Mouse (Mus musculus): Measurements from ENCODE around the gene Tcf20. TPM values are rescaled to one million over a fixed set of nuclear protein-coding genes. Genes with fewer than 3 reads are reported as not detected.
A peak's percentile ranks its signal among the peaks of the same experiment; 100 is the strongest.

Tcf20 gene
- polyA plus RNA-seq, 1 experiment from 2014 or later: 7.5 TPM

- DNase-seq (ENCODE audit: low spot score): no peak
- peak overlapping the region; percentile 78; the same call in 1 of the 2 replicates for H3K27ac ChIP-seq (replicated peaks)
- H3K36me3 ChIP-seq: peaks cover 59% of the 10 kb centered on the region
- no peaks in the 10 kb centered on the region for H3K27me3 ChIP-seq (ENCODE audit: low read depth, poor library complexity, severe bottlenecking)
- WGBS: 93% methylated on average over 2 of the region's 2 CpGs
- peaks cover 38% of the 10 kb centered on the region for H3K4me1 ChIP-seq
- H3K9me3 ChIP-seq (replicated peaks): no peaks in the 10 kb centered on the region
- H3K4me3 ChIP-seq: no peak overlapping the region
Measured at GRCm38 (mm10) chr15:82856065-82856464, 131.6 kb downstream of the Tcf20 start.

GRCm38 (mm10) chr15:82839146-82839545 is 148.5 kb downstream of the Tcf20 start:
- H3K4me3 ChIP-seq: no peak overlapping the region
- DNase-seq (ENCODE audit: low spot score): no peak
- no peaks in the 10 kb centered on the region for H3K9me3 ChIP-seq (replicated peaks)
- H3K27ac ChIP-seq (replicated peaks): no peak overlapping the region
- H3K36me3 ChIP-seq: peaks cover 23% of the 10 kb centered on the region
- H3K4me1 ChIP-seq: no peaks in the 10 kb centered on the region
- 90% methylated on average over 3 of the region's 3 CpGs for WGBS
- H3K27me3 ChIP-seq (ENCODE audit: low read depth, poor library complexity, severe bottlenecking): no peaks in the 10 kb centered on the region

DNA sequence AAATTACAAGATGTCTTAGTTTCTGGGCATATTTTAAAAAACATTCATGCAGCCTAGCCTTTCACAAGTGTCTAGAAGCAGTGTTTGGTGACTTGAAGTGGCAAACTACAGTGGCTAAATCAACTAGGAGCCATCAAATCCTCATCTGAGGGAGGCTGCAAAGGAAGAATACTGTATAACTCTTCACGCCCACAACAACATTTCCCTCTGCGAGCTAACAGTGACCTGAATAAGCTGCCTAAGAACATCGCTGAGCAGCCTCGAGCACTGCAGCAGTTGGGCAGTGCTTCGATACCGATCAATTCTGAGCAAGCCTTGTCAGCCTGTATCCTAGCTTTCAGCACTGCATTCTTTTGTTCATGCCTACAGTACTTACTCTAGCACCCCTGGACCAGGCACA is 157.8 kb downstream of the Tcf20 start:
- H3K27ac ChIP-seq (replicated peaks): no peak overlapping the region
- no peaks in the 10 kb centered on the region for H3K4me1 ChIP-seq
- no peak for DNase-seq (ENCODE audit: low spot score)

DNA sequence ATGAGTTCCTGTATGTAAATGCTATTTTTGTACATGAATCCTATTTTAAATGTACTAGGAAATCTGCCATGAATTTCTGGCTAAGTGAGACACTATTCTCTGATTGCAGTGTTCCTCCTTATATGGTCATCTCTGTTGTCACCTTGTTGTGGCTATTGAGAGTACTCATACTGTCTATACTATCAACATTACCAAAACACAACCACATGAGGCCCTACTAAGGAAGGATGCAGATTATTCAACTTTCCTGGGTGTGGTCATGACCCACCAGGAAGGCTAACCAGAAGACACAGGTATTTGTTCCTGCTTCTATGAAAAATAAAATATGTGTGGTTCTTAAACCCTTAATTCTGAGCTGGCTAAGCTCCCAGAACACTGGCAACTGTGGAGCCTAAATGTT is 161.8 kb downstream of the Tcf20 start:
- no peak for DNase-seq (ENCODE audit: low spot score)
- H3K4me3 ChIP-seq: no peak overlapping the region
- H3K4me1 ChIP-seq: no peaks in the 10 kb centered on the region
- no peaks in the 10 kb centered on the region for H3K9me3 ChIP-seq (replicated peaks)
- H3K27ac ChIP-seq (replicated peaks): no peak overlapping the region
- no peaks in the 10 kb centered on the region for H3K27me3 ChIP-seq (ENCODE audit: low read depth, poor library complexity, severe bottlenecking)
- H3K36me3 ChIP-seq: peaks cover 58% of the 10 kb centered on the region

More for the DNA sequence above, 157.8 kb downstream of the Tcf20 start:
- Histone ChIP-seq H3K36me3 (peaks cover 25% of the 10 kb centered on the region), H3K27me3 (ENCODE audit: low read depth, poor library complexity, severe bottlenecking) (no peaks in the 10 kb centered on the region), H3K4me3 (no peak overlapping the region), H3K9me3 (replicated peaks) (no peaks in the 10 kb centered on the region)
- 93% methylated on average over 6 of the region's 6 CpGs for WGBS

- H3K4me3 ChIP-seq: no peak overlapping the region
- H3K36me3 ChIP-seq: peaks cover 66% of the 10 kb centered on the region
- H3K27ac ChIP-seq (replicated peaks): no peak overlapping the region
- 91% methylated on average over 3 of the region's 4 CpGs for WGBS
- DNase-seq (ENCODE audit: low spot score): no peak
- H3K4me1 ChIP-seq: no peaks in the 10 kb centered on the region
- no peaks in the 10 kb centered on the region for H3K27me3 ChIP-seq (ENCODE audit: low read depth, poor library complexity, severe bottlenecking)
- H3K9me3 ChIP-seq (replicated peaks): no peaks in the 10 kb centered on the region
Measured at GRCm38 (mm10) chr15:82822347-82822746, 165.3 kb downstream of the Tcf20 start.

DNA sequence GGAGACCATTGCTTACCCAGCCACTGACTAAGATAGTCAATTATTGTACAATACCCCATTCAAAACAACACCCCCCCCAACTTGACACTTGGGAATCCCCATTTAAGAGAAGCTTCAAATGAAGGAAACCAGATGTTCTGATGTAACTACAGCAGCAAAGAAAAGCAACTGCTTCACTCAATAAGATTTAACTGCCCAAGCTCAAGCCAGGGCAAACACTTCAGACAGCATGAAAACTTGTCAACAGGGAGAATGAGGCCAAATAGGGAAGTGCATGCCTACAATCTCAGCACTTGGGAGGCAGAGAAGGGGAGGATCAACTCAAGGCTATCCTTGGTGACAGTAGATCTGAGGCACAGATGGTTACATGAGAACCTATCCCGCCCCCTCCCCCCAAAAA is 166.0 kb downstream of the Tcf20 start:
- WGBS: 86% methylated on average over 1 of the region's 1 CpGs
- Histone ChIP-seq H3K4me3 (no peak overlapping the region), H3K36me3 (peaks cover 64% of the 10 kb centered on the region), H3K27ac (replicated peaks) (no peak overlapping the region), H3K4me1 (no peaks in the 10 kb centered on the region), H3K27me3 (ENCODE audit: low read depth, poor library complexity, severe bottlenecking) (no peaks in the 10 kb centered on the region), H3K9me3 (replicated peaks) (no peaks in the 10 kb centered on the region)
- no peak for DNase-seq (ENCODE audit: low spot score)

GRCm38 (mm10) chr15:82815296-82815695 is 172.4 kb downstream of the Tcf20 start:
- Histone ChIP-seq H3K4me3 (no peak overlapping the region), H3K36me3 (peaks cover 61% of the 10 kb centered on the region), H3K27ac (replicated peaks) (no peak overlapping the region), H3K9me3 (replicated peaks) (no peaks in the 10 kb centered on the region), H3K27me3 (ENCODE audit: low read depth, poor library complexity, severe bottlenecking) (no peaks in the 10 kb centered on the region), H3K4me1 (no peaks in the 10 kb centered on the region)
- no peak for DNase-seq (ENCODE audit: low spot score)
- 85% methylated on average over 4 of the region's 4 CpGs for WGBS

DNA sequence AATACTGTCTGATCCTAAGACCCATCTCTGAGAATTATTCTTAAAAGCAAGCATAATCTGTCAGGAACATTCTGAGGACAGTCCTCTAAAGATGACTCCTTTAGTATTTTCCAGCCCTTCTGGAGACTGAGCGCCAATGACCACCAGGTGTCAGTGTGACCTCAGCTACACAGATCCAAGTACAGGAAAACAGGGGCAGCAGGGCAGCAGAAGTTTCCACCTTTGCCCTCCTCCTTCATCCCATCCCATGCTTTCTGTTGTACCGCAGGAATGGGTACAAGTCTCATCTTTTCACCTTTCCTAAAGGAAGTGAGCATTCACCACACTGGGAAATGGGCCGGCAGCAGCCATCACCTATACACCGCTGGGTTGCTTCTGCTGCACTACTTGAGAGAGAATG is 172.9 kb downstream of the Tcf20 start:
- peaks cover 3% of the 10 kb centered on the region for H3K4me1 ChIP-seq
- H3K27ac ChIP-seq (replicated peaks): no peak overlapping the region
- no peaks in the 10 kb centered on the region for H3K27me3 ChIP-seq (ENCODE audit: low read depth, poor library complexity, severe bottlenecking)
- WGBS: 63% methylated on average over 4 of the region's 4 CpGs
- peak; percentile 65 for DNase-seq (ENCODE audit: low spot score)
- H3K36me3 ChIP-seq: peaks cover 64% of the 10 kb centered on the region
- no peaks in the 10 kb centered on the region for H3K9me3 ChIP-seq (replicated peaks)
- no peak overlapping the region for H3K4me3 ChIP-seq

DNA sequence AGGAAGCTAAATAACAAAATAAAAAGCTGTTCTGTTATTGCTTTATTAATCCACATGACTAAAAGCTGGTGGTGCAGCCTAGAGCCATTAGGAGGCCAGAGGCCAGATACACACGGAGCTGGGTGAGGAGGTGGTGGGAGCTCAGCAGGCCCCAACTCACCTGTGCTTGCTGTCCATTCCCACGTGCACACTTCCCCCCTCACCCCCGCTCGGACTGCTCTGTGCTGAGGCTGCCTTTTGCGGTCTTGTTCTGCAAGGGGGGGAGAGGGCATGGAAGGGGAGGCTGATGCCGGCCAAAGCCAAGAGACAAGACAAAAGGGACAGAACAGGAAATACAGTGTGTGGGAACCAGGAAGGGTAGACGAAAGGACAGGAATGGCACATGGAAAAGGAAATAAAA is 173.4 kb downstream of the Tcf20 start:
- H3K36me3 ChIP-seq: peaks cover 69% of the 10 kb centered on the region
- 91% methylated on average over 7 of the region's 7 CpGs for WGBS
- peaks cover 7% of the 10 kb centered on the region for H3K4me1 ChIP-seq
- no peak overlapping the region for H3K27ac ChIP-seq (replicated peaks)
- DNase-seq (ENCODE audit: low spot score): no peak
- H3K27me3 ChIP-seq (ENCODE audit: low read depth, poor library complexity, severe bottlenecking): no peaks in the 10 kb centered on the region
- H3K4me3 ChIP-seq: no peak overlapping the region
- no peaks in the 10 kb centered on the region for H3K9me3 ChIP-seq (replicated peaks)

DNA sequence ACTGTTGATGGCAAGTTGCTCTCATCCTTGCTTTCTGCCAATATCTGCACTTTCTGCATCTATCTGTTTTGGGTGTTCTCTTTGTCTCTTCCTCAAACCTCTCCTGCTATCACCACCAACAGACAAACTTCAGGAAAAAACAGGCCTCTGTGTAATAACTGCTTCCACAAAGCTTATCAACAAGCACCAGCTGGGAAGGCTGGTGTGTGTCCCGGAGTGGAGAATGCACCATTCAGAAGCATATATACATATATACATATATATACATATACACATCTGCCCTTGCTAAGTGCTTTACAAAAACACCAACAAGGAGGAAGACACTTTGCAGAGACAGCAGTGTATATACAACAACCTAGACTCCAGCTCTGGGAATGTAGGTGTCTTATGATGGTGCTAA is 177.1 kb downstream of the Tcf20 start:
- Histone ChIP-seq H3K4me1 (peaks cover 7% of the 10 kb centered on the region), H3K9me3 (replicated peaks) (no peaks in the 10 kb centered on the region), H3K27ac (replicated peaks) (no peak overlapping the region), H3K27me3 (ENCODE audit: low read depth, poor library complexity, severe bottlenecking) (no peaks in the 10 kb centered on the region), H3K36me3 (peaks cover 48% of the 10 kb centered on the region), H3K4me3 (no peak overlapping the region)
- WGBS: 92% methylated on average over 1 of the region's 1 CpGs
- DNase-seq (ENCODE audit: low spot score): no peak

DNA sequence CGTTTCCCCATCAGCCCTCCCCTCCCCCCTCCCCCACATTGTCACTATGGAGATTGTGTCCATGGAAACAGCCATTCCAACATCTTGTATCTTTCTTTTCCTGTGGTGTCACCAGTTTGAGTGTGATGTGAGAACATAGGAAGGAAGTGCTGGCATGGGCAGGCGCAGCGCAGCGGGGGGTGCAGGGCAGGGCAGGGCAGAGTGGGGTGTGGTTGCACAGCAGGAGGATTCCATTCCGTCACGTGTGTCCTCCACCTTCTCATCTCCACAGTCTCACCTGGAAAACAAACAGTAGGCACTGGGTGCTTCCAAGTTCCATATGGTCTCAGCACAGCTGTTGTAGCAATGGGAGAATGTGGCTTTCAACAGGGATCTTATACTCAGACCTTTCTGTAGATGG is 178.2 kb downstream of the Tcf20 start:
- Histone ChIP-seq H3K9me3 (replicated peaks) (no peaks in the 10 kb centered on the region), H3K27me3 (ENCODE audit: low read depth, poor library complexity, severe bottlenecking) (no peaks in the 10 kb centered on the region), H3K27ac (replicated peaks) (no peak overlapping the region), H3K4me1 (peaks cover 7% of the 10 kb centered on the region), H3K4me3 (no peak overlapping the region), H3K36me3 (peaks cover 41% of the 10 kb centered on the region)
- WGBS: 85% methylated on average over 6 of the region's 6 CpGs
- DNase-seq (ENCODE audit: low spot score): no peak

GRCm38 (mm10) chr15:82806969-82807763 is 180.5 kb downstream of the Tcf20 start:
- no peaks in the 10 kb centered on the region for H3K9me3 ChIP-seq (replicated peaks)
- H3K36me3 ChIP-seq: peaks cover 24% of the 10 kb centered on the region
- no peaks in the 10 kb centered on the region for H3K27me3 ChIP-seq (ENCODE audit: low read depth, poor library complexity, severe bottlenecking)
- no peak overlapping the region for H3K4me3 ChIP-seq
- no peak for DNase-seq (ENCODE audit: low spot score)
- 84% methylated on average over 5 of the region's 5 CpGs for WGBS
- H3K27ac ChIP-seq (replicated peaks): no peak overlapping the region
- H3K4me1 ChIP-seq: peaks cover 9% of the 10 kb centered on the region

- Histone ChIP-seq H3K27ac (replicated peaks) (no peak overlapping the region), H3K4me3 (no peak overlapping the region), H3K4me1 (peaks cover 8% of the 10 kb centered on the region), H3K27me3 (ENCODE audit: low read depth, poor library complexity, severe bottlenecking) (no peaks in the 10 kb centered on the region), H3K9me3 (replicated peaks) (no peaks in the 10 kb centered on the region), H3K36me3 (peaks cover 6% of the 10 kb centered on the region)
- DNase-seq (ENCODE audit: low spot score): peak; percentile 74
- WGBS: 75% methylated on average over 5 of the region's 5 CpGs
Measured at GRCm38 (mm10) chr15:82804708-82805639, 182.7 kb downstream of the Tcf20 start.

Measured in midbrain, embryonic 10.5 days (tissue).